Mouse (Mus musculus) small intestine, adult 10 weeks (tissue): ENCODE measurements around the gene Celf5. TPM values are rescaled to one million over a fixed set of nuclear protein-coding genes. Genes with fewer than 3 reads are reported as not detected.

Source experiments
- polyA plus RNA-seq: library from polyadenylated mRNA; stranded (reverse); fragments of 350-450 nt; fragmentation: Illumina TruSeq; extraction: RNeasy Lipid Tissue Mini Kit (QIAGEN cat#74804); gene quantifications from one replicate; pipeline ENCODE4 v1.2.3, GENCODE M21; 2014; ENCODE audit warnings: low replicate concordance

Gene Celf5
- polyA plus RNA-seq: 1.8 TPM

GRCm38 (mm10) chr10:81482533-81482889 is at the start of gene Celf5:
Gene Celf5 (minus strand): TSS chr10:81482709.

GRCm38 (mm10) chr10:81524051-81524605 is 41.6 kb upstream of the Celf5 start, which contains the start of gene Gna15:
Gene Gna15 (minus strand): TSS chr10:81524225.

GRCm38 (mm10) chr10:81500032-81500431 is 17.5 kb upstream of the Celf5 start, which contains the start of gene S1pr4:
Gene S1pr4 (minus strand): TSS chr10:81500132.

GRCm38 (mm10) chr10:81496264-81496901 is 13.9 kb upstream of the Celf5 start, which contains the start of gene Ncln:
Gene Ncln (minus strand): TSS chr10:81496392.

GRCm38 (mm10) chr10:81455181-81455895 is 27.2 kb downstream of the Celf5 start, which contains the start of gene Nfic:
Gene Nfic (minus strand): TSS chr10:81455635.

Other genes with a start within 250 kb of the Celf5 start
- 0.41 TPM for gene Zfr2, start 249.6 kb downstream of the Celf5 start, polyA plus RNA-seq
- not detected for gene Matk, start 229.8 kb downstream of the Celf5 start, polyA plus RNA-seq
- gene Mrpl54, start 215.8 kb downstream of the Celf5 start, polyA plus RNA-seq: 0.89 TPM
- gene Apba3, start 215.7 kb downstream of the Celf5 start, polyA plus RNA-seq: not detected
- gene Tjp3, start 191.1 kb downstream of the Celf5 start, polyA plus RNA-seq: 1.3 TPM
- gene Pip5k1c, start 189.7 kb downstream of the Celf5 start, polyA plus RNA-seq: 1.4 TPM
- gene Cactin, start 161.6 kb downstream of the Celf5 start, polyA plus RNA-seq: not detected
- not detected for gene Tbxa2r, start 154.0 kb downstream of the Celf5 start, polyA plus RNA-seq
- not detected for gene Gipc3, start 139.4 kb downstream of the Celf5 start, polyA plus RNA-seq
- 7.1 TPM for gene Hmg20b, start 132.2 kb downstream of the Celf5 start, polyA plus RNA-seq
- gene Mfsd12, start 125.2 kb downstream of the Celf5 start, polyA plus RNA-seq: not detected
- gene 4930404N11Rik, start 116.9 kb downstream of the Celf5 start, polyA plus RNA-seq: not detected
- 0.15 TPM for gene Fzr1, start 104.2 kb downstream of the Celf5 start, polyA plus RNA-seq
- not detected for gene Dohh, start 98.3 kb downstream of the Celf5 start, polyA plus RNA-seq
- 0.56 TPM for gene Gm48551, start 98.2 kb downstream of the Celf5 start, polyA plus RNA-seq
- gene Gm48552, start 93.7 kb downstream of the Celf5 start, polyA plus RNA-seq: not detected
- 129 TPM for gene Smim24, start 89.7 kb downstream of the Celf5 start, polyA plus RNA-seq
- 2.3 TPM for gene Nfic, start 27.1 kb downstream of the Celf5 start, polyA plus RNA-seq
- gene Ncln, start 13.7 kb upstream of the Celf5 start, polyA plus RNA-seq: not detected
- not detected for gene S1pr4, start 17.4 kb upstream of the Celf5 start, polyA plus RNA-seq
- not detected for gene Gna15, start 41.5 kb upstream of the Celf5 start, polyA plus RNA-seq
- gene Gna11, start 62.5 kb upstream of the Celf5 start, polyA plus RNA-seq: 7.6 TPM
- 7.5 TPM for gene Aes, start 76.8 kb upstream of the Celf5 start, polyA plus RNA-seq
- 1.5 TPM for gene Tle2, start 91.9 kb upstream of the Celf5 start, polyA plus RNA-seq
- not detected for gene Tle6, start 118.4 kb upstream of the Celf5 start, polyA plus RNA-seq
- 2.2 TPM for gene BC025920, start 123.6 kb upstream of the Celf5 start, polyA plus RNA-seq
- not detected for gene Sirt6, start 145.1 kb upstream of the Celf5 start, polyA plus RNA-seq
- 0.97 TPM for gene Ankrd24, start 145.8 kb upstream of the Celf5 start, polyA plus RNA-seq
- 12.8 TPM for gene Gm10778, start 166.3 kb upstream of the Celf5 start, polyA plus RNA-seq
- 30.6 TPM for gene Zfp433, start 222.1 kb upstream of the Celf5 start, polyA plus RNA-seq